ENCODE assay signal across 8 mouse cellular contexts in genomic region chr12:112473777-112474176, GRCm38 (mm10). TPM values are rescaled to one million over a fixed set of nuclear protein-coding genes. Genes with fewer than 3 reads are reported as not detected.
DNase-seq lines count a peak whose midpoint lies in the region; TF ChIP-seq lines count a peak whose summit lies in the region.

No protein-coding gene starts in this region.

- intact Hi-C loops in heart, postnatal 10 days (cut with DNase I), result loop anchor here (1.0 to 5.0 kb wide), 5 partner anchors 63 to 360 kb away; no protein-coding TSS in a partner anchor

- peaks cover 73% of the 10 kb centered on the region for H3K27me3 ChIP-seq in C2C12 (ENCODE audit: control insufficient read depth, insufficient read depth, insufficient read length)
- H3K27me3 ChIP-seq in forebrain, embryonic 10.5 days (ENCODE audit: poor library complexity, severe bottlenecking), result peaks cover 55% of the 10 kb centered on the region
- no peaks in the 10 kb centered on the region for H3K27me3 ChIP-seq in thymus, adult 2 months (ENCODE audit: control insufficient read depth, insufficient read depth, low read length)

- no peaks in the 10 kb centered on the region for H3K9me3 ChIP-seq in forebrain, embryonic 10.5 days

- no peaks in the 10 kb centered on the region for H3K36me3 ChIP-seq in C2C12 (ENCODE audit: control insufficient read depth, insufficient read depth)
- H3K36me3 ChIP-seq in forebrain, embryonic 10.5 days (replicated peaks), result no peaks in the 10 kb centered on the region
- no peaks in the 10 kb centered on the region for H3K36me3 ChIP-seq in thymus, adult 2 months (ENCODE audit: control insufficient read depth, insufficient read depth, low read length)

- no peaks in the 10 kb centered on the region for H3K79me3 ChIP-seq in C2C12 (ENCODE audit: low read depth)

- 23% methylated on average over 9 of the region's 9 CpGs for WGBS in forebrain, embryonic 10.5 days
- 33% methylated on average over 9 of the region's 9 CpGs for WGBS in thymus, adult 2 months

- no peaks in the 10 kb centered on the region for H3K79me2 ChIP-seq in C2C12 (ENCODE audit: control insufficient read depth, insufficient read depth)

- H3K4me1 ChIP-seq in forebrain, embryonic 10.5 days, result peaks cover 33% of the 10 kb centered on the region
- no peaks in the 10 kb centered on the region for H3K4me1 ChIP-seq in thymus, adult 2 months (replicated peaks; ENCODE audit: control insufficient read depth, insufficient read depth, low read length)

- H3K27ac ChIP-seq in forebrain, embryonic 10.5 days, result 0 out of 2 replicates have a peak overlapping the region, but pooled peaks have one; percentile 54
- no peak overlapping the region for H3K27ac ChIP-seq in thymus, adult 2 months (ENCODE audit: control insufficient read depth, insufficient read depth, low read length)

- no peak overlapping the region for H3ac ChIP-seq in C2C12 (ENCODE audit: control insufficient read depth, insufficient read length, low read depth)

- H3K4me3 ChIP-seq in C2C12 (ENCODE audit: insufficient read depth, poor library complexity, severe bottlenecking), result no peak overlapping the region
- H3K4me3 ChIP-seq in forebrain, embryonic 10.5 days, result no peak overlapping the region
- no peak overlapping the region for H3K4me3 ChIP-seq in thymus, adult 2 months (ENCODE audit: control insufficient read depth, insufficient read depth, low read length)

- no peak for TF ChIP-seq POLR2A in brain, embryonic 14.5 days (IDR thresholded peaks at IDR 0.05; ENCODE audit: borderline replicate concordance, extremely low read depth, insufficient read depth, insufficient read length, poor library complexity, severe bottlenecking)
- TF ChIP-seq POLR2A in thymus, adult 2 months (IDR thresholded peaks at IDR 0.05; ENCODE audit: control insufficient read depth, extremely low read depth, insufficient read depth, low read length, poor library complexity), result no peak

- DNase-seq in brain, embryonic 14.5 days (ENCODE audit: low read depth), result peak; percentile 89
- DNase-seq in forebrain, embryonic 10.5 days (ENCODE audit: extremely low spot score, low spot score), result peak; percentile 87
- DNase-seq in heart, postnatal 10 days, result peak; percentile 92 to 97
- peak; percentile 95 to 96 for DNase-seq in kidney, postnatal 4 days
- peak; percentile 69 to 77 for DNase-seq in lung, adult 18-20 months
- DNase-seq in ovary, adult 18-20 months (ENCODE audit: low spot score), result peak; percentile 60
- peak; percentile 76 for DNase-seq in thymus, adult 2 months

- peak; percentile 94 for TF ChIP-seq CTCF in C2C12 (IDR thresholded peaks at IDR 0.05; ENCODE audit: control insufficient read depth, insufficient read depth, insufficient read length)
- peak; percentile 98 for TF ChIP-seq CTCF in brain, embryonic 14.5 days (IDR thresholded peaks at IDR 0.05; ENCODE audit: borderline replicate concordance, extremely low read depth, insufficient read depth, insufficient read length)
- TF ChIP-seq CTCF in thymus, adult 2 months (IDR thresholded peaks at IDR 0.05; ENCODE audit: borderline replicate concordance, control insufficient read depth, extremely low read depth, insufficient read depth, low read length, poor library complexity), result peak; percentile 90

TF ChIP-seq in C2C12, 6 proteins besides CTCF, POLR2A, EP300 and RAD21:
- no peak for TF ChIP-seq USF1 (IDR thresholded peaks at IDR 0.05; ENCODE audit: low read depth)
- no peak for TF ChIP-seq FOSL1 (IDR thresholded peaks at IDR 0.05; ENCODE audit: insufficient read depth, low read length, poor library complexity, severe bottlenecking)
- TF ChIP-seq MYOG (IDR thresholded peaks at IDR 0.05; ENCODE audit: control insufficient read depth, extremely low read depth, insufficient read length), result no peak
- no peak for TF ChIP-seq MAX (IDR thresholded peaks at IDR 0.05)
- TF ChIP-seq MYOD1 (IDR thresholded peaks at IDR 0.05; ENCODE audit: control insufficient read depth, insufficient read length, low read depth), result no peak
- TF ChIP-seq CEBPB (IDR thresholded peaks at IDR 0.05; ENCODE audit: low read depth), result no peak

RNA-seq across cellular contexts. Expression of gene A530016L24Rik, which starts 15.5 kb away (rescaled TPM):
- 0.13 TPM for polyA plus RNA-seq in C2C12 (2012; fragmentation: generic; extraction: Trizol)
- 0.04 and 0.11 TPM in 2 replicates for polyA plus RNA-seq in brain, embryonic 14.5 days (2012; rRNA removed)
- polyA plus RNA-seq in forebrain, embryonic 10.5 days (2016; fragmentation: Nextera tagmentation; extraction: Ambion mirVana), result not detected in 2 replicates
- total RNA-seq in heart, postnatal 10 days (2021), result 10 to 100 TPM; 16.5 to 18.5 TPM
- 13.6 and 14.5 TPM in 2 replicates for polyA plus RNA-seq in thymus, adult 2 months (2012; rRNA removed)

RNA-seq across cellular contexts. Expression of gene Tmem179, which starts 42.8 kb away (rescaled TPM):
- polyA plus RNA-seq in C2C12 (2012; fragmentation: generic; extraction: Trizol), result 1.1 TPM
- 56.0 and 57.2 TPM in 2 replicates for polyA plus RNA-seq in brain, embryonic 14.5 days (2012; rRNA removed)
- polyA plus RNA-seq in forebrain, embryonic 10.5 days (2016; fragmentation: Nextera tagmentation; extraction: Ambion mirVana), result 0.55 and 0.89 TPM in 2 replicates
- not detected for total RNA-seq in heart, postnatal 10 days (2021)
- polyA plus RNA-seq in thymus, adult 2 months (2012; rRNA removed), result 0.04 and 0.05 TPM in 2 replicates

Comparison
In these comparisons a context has a peak if more than half of its experiments do, and no peak if none do; other contexts are left out.
1. RNA of gene A530016L24Rik, which starts 15.5 kb away (polyA plus RNA-seq): 13.6 to 14.5 TPM in thymus, adult 2 months; 0.13 TPM in C2C12 (single experiment), 0.04 to 0.11 TPM in brain, embryonic 14.5 days and not detected in forebrain, embryonic 10.5 days; every median in the first group is over 10 times any median in the second.
2. RNA of gene Tmem179, which starts 42.8 kb away (polyA plus RNA-seq): 56.0 to 57.2 TPM in brain, embryonic 14.5 days; 1.1 TPM in C2C12 (single experiment), 0.55 to 0.89 TPM in forebrain, embryonic 10.5 days and 0.04 to 0.05 TPM in thymus, adult 2 months; every median in the first group is over 10 times any median in the second.
3. Peak in every context shown above with its lines, with median percentiles within 50 percentile points of each other: CTCF ChIP-seq and DNase-seq.